Mouse (Mus musculus): ENCODE results near the gene Il6ra. TPM values are rescaled to one million over a fixed set of nuclear protein-coding genes. Genes with fewer than 3 reads are reported as not detected.

The Il6ra gene
- polyA plus RNA-seq, 1 experiment from 2014 or later: 1.6 TPM

- Histone ChIP-seq H3K27ac (ENCODE audit: low read length) (no peak overlapping the region), H3K9ac (replicated peaks; ENCODE audit: low read depth, low read length) (no peak overlapping the region), H3K4me3 (ENCODE audit: low read depth, low read length) (no peak overlapping the region), H3K36me3 (ENCODE audit: control insufficient read depth, insufficient read depth, low read length) (no peaks in the 10 kb centered on the region), H3K4me2 (replicated peaks; ENCODE audit: low read depth, low read length) (no peak overlapping the region), H3K9me3 (ENCODE audit: control insufficient read depth, low read depth, low read length) (0 out of 2 replicates have a peak, but pooled peaks cover 4% of the 10 kb centered on the region), H3K27me3 (ENCODE audit: control insufficient read depth, insufficient read depth, low read length) (no peaks in the 10 kb centered on the region), H3K4me1 (ENCODE audit: control insufficient read depth, insufficient read depth, low read length) (0 out of 2 replicates have a peak, but pooled peaks cover 4% of the 10 kb centered on the region)
- no peak for ATAC-seq (ENCODE audit: insufficient number of reproducible peaks, insufficient read depth, low FRiP score, low read depth)
- WGBS: 67% methylated on average over 4 of the region's 4 CpGs
Measured at GRCm38 (mm10) chr3:89876469-89876868, 36.5 kb downstream of the Il6ra start.

GRCm38 (mm10) chr3:89875781-89876180 lies 37.2 kb downstream of the Il6ra start:
- WGBS: 88% methylated on average over 8 of the region's 8 CpGs
- H3K4me3 ChIP-seq (ENCODE audit: low read depth, low read length): no peak overlapping the region
- H3K27ac ChIP-seq (ENCODE audit: low read length): no peak overlapping the region

GRCm38 (mm10) chr3:89875021-89875420 lies 38.0 kb downstream of the Il6ra start:
- peaks cover 15% of the 10 kb centered on the region for H3K4me1 ChIP-seq (ENCODE audit: control insufficient read depth, insufficient read depth, low read length)
- no peak overlapping the region for H3K9ac ChIP-seq (replicated peaks; ENCODE audit: low read depth, low read length)
- 0 out of 2 replicates have a peak, but pooled peaks cover 4% of the 10 kb centered on the region for H3K9me3 ChIP-seq (ENCODE audit: control insufficient read depth, low read depth, low read length)
- no peaks in the 10 kb centered on the region for H3K36me3 ChIP-seq (ENCODE audit: control insufficient read depth, insufficient read depth, low read length)
- ATAC-seq (ENCODE audit: insufficient number of reproducible peaks, insufficient read depth, low FRiP score, low read depth): no peak
- H3K27ac ChIP-seq (ENCODE audit: low read length): no peak overlapping the region
- H3K4me3 ChIP-seq (ENCODE audit: low read depth, low read length): no peak overlapping the region
- no peaks in the 10 kb centered on the region for H3K27me3 ChIP-seq (ENCODE audit: control insufficient read depth, insufficient read depth, low read length)
- WGBS: 47% methylated on average over 9 of the region's 9 CpGs
- no peak overlapping the region for H3K4me2 ChIP-seq (replicated peaks; ENCODE audit: low read depth, low read length)

More at GRCm38 (mm10) chr3:89875781-89876180, 37.2 kb downstream of the Il6ra start:
- Histone ChIP-seq H3K4me1 (ENCODE audit: control insufficient read depth, insufficient read depth, low read length) (peaks cover 10% of the 10 kb centered on the region), H3K4me2 (replicated peaks; ENCODE audit: low read depth, low read length) (no peak overlapping the region), H3K9me3 (ENCODE audit: control insufficient read depth, low read depth, low read length) (0 out of 2 replicates have a peak, but pooled peaks cover 4% of the 10 kb centered on the region), H3K36me3 (ENCODE audit: control insufficient read depth, insufficient read depth, low read length) (no peaks in the 10 kb centered on the region), H3K27me3 (ENCODE audit: control insufficient read depth, insufficient read depth, low read length) (no peaks in the 10 kb centered on the region), H3K9ac (replicated peaks; ENCODE audit: low read depth, low read length) (no peak overlapping the region)
- ATAC-seq (ENCODE audit: insufficient number of reproducible peaks, insufficient read depth, low FRiP score, low read depth): no peak

- 87% methylated on average over 5 of the region's 5 CpGs for WGBS
- 0 out of 2 replicates have a peak, but pooled peaks cover 4% of the 10 kb centered on the region for H3K9me3 ChIP-seq (ENCODE audit: control insufficient read depth, low read depth, low read length)
- H3K36me3 ChIP-seq (ENCODE audit: control insufficient read depth, insufficient read depth, low read length): no peaks in the 10 kb centered on the region
- H3K4me1 ChIP-seq (ENCODE audit: control insufficient read depth, insufficient read depth, low read length): peaks cover 21% of the 10 kb centered on the region
- no peak overlapping the region for H3K4me2 ChIP-seq (replicated peaks; ENCODE audit: low read depth, low read length)
- no peaks in the 10 kb centered on the region for H3K27me3 ChIP-seq (ENCODE audit: control insufficient read depth, insufficient read depth, low read length)
- H3K4me3 ChIP-seq (ENCODE audit: low read depth, low read length): no peak overlapping the region
- no peak overlapping the region for H3K27ac ChIP-seq (ENCODE audit: low read length)
- no peak overlapping the region for H3K9ac ChIP-seq (replicated peaks; ENCODE audit: low read depth, low read length)
- ATAC-seq (ENCODE audit: insufficient number of reproducible peaks, insufficient read depth, low FRiP score, low read depth): no peak
Measured at GRCm38 (mm10) chr3:89874076-89874475, 38.9 kb downstream of the Il6ra start.

- H3K9me3 ChIP-seq (ENCODE audit: control insufficient read depth, low read depth, low read length): 0 out of 2 replicates have a peak, but pooled peaks cover 4% of the 10 kb centered on the region
- WGBS: 20% methylated on average over 6 of the region's 6 CpGs
- no peak overlapping the region for H3K4me3 ChIP-seq (ENCODE audit: low read depth, low read length)
- no peak overlapping the region; the same call in 1 of the 2 replicates for H3K27ac ChIP-seq (ENCODE audit: low read length)
- no peaks in the 10 kb centered on the region for H3K36me3 ChIP-seq (ENCODE audit: control insufficient read depth, insufficient read depth, low read length)
- no peaks in the 10 kb centered on the region for H3K27me3 ChIP-seq (ENCODE audit: control insufficient read depth, insufficient read depth, low read length)
- no peak; the same call in 1 of the 2 replicates for ATAC-seq (ENCODE audit: insufficient number of reproducible peaks, insufficient read depth, low FRiP score, low read depth)
- peaks cover 31% of the 10 kb centered on the region for H3K4me1 ChIP-seq (ENCODE audit: control insufficient read depth, insufficient read depth, low read length)
- no peak overlapping the region for H3K4me2 ChIP-seq (replicated peaks; ENCODE audit: low read depth, low read length)
- no peak overlapping the region for H3K9ac ChIP-seq (replicated peaks; ENCODE audit: low read depth, low read length)
Measured at GRCm38 (mm10) chr3:89872684-89873083, 40.3 kb downstream of the Il6ra start.

GRCm38 (mm10) chr3:89872209-89872608 lies 40.8 kb downstream of the Il6ra start:
- Histone ChIP-seq H3K27me3 (ENCODE audit: control insufficient read depth, insufficient read depth, low read length) (no peaks in the 10 kb centered on the region), H3K4me3 (ENCODE audit: low read depth, low read length) (no peak overlapping the region), H3K4me1 (ENCODE audit: control insufficient read depth, insufficient read depth, low read length) (peaks cover 31% of the 10 kb centered on the region), H3K36me3 (ENCODE audit: control insufficient read depth, insufficient read depth, low read length) (no peaks in the 10 kb centered on the region), H3K27ac (ENCODE audit: low read length) (peak overlapping the region; percentile 39; the same call in 1 of the 2 replicates), H3K9me3 (ENCODE audit: control insufficient read depth, low read depth, low read length) (0 out of 2 replicates have a peak, but pooled peaks cover 4% of the 10 kb centered on the region), H3K4me2 (replicated peaks; ENCODE audit: low read depth, low read length) (no peak overlapping the region), H3K9ac (replicated peaks; ENCODE audit: low read depth, low read length) (no peak overlapping the region)
- WGBS: 55% methylated on average over 7 of the region's 7 CpGs
- peak; percentile 33 for ATAC-seq (ENCODE audit: insufficient number of reproducible peaks, insufficient read depth, low FRiP score, low read depth)

GRCm38 (mm10) chr3:89871339-89871914 lies 41.6 kb downstream of the Il6ra start:
- 72% methylated on average over 8 of the region's 8 CpGs for WGBS
- Histone ChIP-seq H3K9ac (replicated peaks; ENCODE audit: low read depth, low read length) (no peak overlapping the region), H3K27me3 (ENCODE audit: control insufficient read depth, insufficient read depth, low read length) (no peaks in the 10 kb centered on the region), H3K36me3 (ENCODE audit: control insufficient read depth, insufficient read depth, low read length) (no peaks in the 10 kb centered on the region), H3K4me1 (ENCODE audit: control insufficient read depth, insufficient read depth, low read length) (peaks cover 31% of the 10 kb centered on the region), H3K4me3 (ENCODE audit: low read depth, low read length) (no peak overlapping the region), H3K9me3 (ENCODE audit: control insufficient read depth, low read depth, low read length) (0 out of 2 replicates have a peak, but pooled peaks cover 4% of the 10 kb centered on the region), H3K27ac (ENCODE audit: low read length) (peak overlapping the region; percentile 50; the same call in 1 of the 2 replicates), H3K4me2 (replicated peaks; ENCODE audit: low read depth, low read length) (no peak overlapping the region)
- no peak for ATAC-seq (ENCODE audit: insufficient number of reproducible peaks, insufficient read depth, low FRiP score, low read depth)

- Histone ChIP-seq H3K4me1 (ENCODE audit: control insufficient read depth, insufficient read depth, low read length) (peaks cover 31% of the 10 kb centered on the region), H3K4me3 (ENCODE audit: low read depth, low read length) (no peak overlapping the region), H3K27ac (ENCODE audit: low read length) (peak overlapping the region; percentile 50; the same call in 1 of the 2 replicates), H3K4me2 (replicated peaks; ENCODE audit: low read depth, low read length) (no peak overlapping the region; the same call in 1 of the 2 replicates), H3K9me3 (ENCODE audit: control insufficient read depth, low read depth, low read length) (0 out of 2 replicates have a peak, but pooled peaks cover 4% of the 10 kb centered on the region), H3K9ac (replicated peaks; ENCODE audit: low read depth, low read length) (no peak overlapping the region), H3K27me3 (ENCODE audit: control insufficient read depth, insufficient read depth, low read length) (no peaks in the 10 kb centered on the region), H3K36me3 (ENCODE audit: control insufficient read depth, insufficient read depth, low read length) (no peaks in the 10 kb centered on the region)
- 52% methylated on average over 22 of the region's 22 CpGs for WGBS
- ATAC-seq (ENCODE audit: insufficient number of reproducible peaks, insufficient read depth, low FRiP score, low read depth): no peak
Measured at GRCm38 (mm10) chr3:89870472-89871271, 42.3 kb downstream of the Il6ra start.
